33 mouse cellular contexts compared by ENCODE assay signal in genomic region chr2:163099919-163100318, GRCm38 (mm10). TPM values are rescaled to one million over a fixed set of nuclear protein-coding genes. Genes with fewer than 3 reads are reported as not detected.
A peak's percentile ranks its signal among the peaks of the same experiment; 100 is the strongest.
DNase-seq lines count a peak whose midpoint lies in the region; ATAC-seq and TF ChIP-seq lines count a peak whose summit lies in the region.
"Had no signal": no experiment of that assay in that cellular context is flagged by ENCODE, and none has a peak within 500 bp of the region (broad histone marks: within the 10 kb centered on the region; RNA-seq: fewer than 3 reads in every experiment).

No protein-coding gene starts in this region.

- no peak for DNase-seq in liver, adult 2 months (ENCODE audit: extremely low read depth, low read depth, low spot score)
- no peak for DNase-seq in liver
- peak; percentile 30 for DNase-seq in CD4-positive helper T cell, adult 2 months (ENCODE audit: low read depth, low spot score)
- DNase-seq in retina, embryonic 14.5 days (ENCODE audit: low spot score), result peak; percentile 55
- DNase-seq in left cerebral cortex, postnatal 25 days (ENCODE audit: low spot score in 2 of 2), result no peak
- DNase-seq: adrenal gland, postnatal 36 days; cerebellum, postnatal 10 days; forebrain, postnatal 0 days; gastrocnemius, postnatal 25 days; heart, adult 2 months; heart, postnatal 14 days; kidney, adult 11 months; kidney, postnatal 4 days; left cerebral cortex, postnatal 4 days; lung, embryonic 14.5 days; right cerebral cortex, postnatal 14 days had no signal

- H3K36me3 ChIP-seq in liver, adult 2 months (ENCODE audit: control insufficient read depth, insufficient read depth, low read length), result no peaks in the 10 kb centered on the region
- no peaks in the 10 kb centered on the region for H3K36me3 ChIP-seq in megakaryocyte, embryonic 14.5 days (replicated peaks; ENCODE audit: low read length)
- H3K36me3 ChIP-seq in intestine, embryonic 16.5 days (ENCODE audit: control insufficient read depth, insufficient read depth, low read length), result no peaks in the 10 kb centered on the region
- H3K36me3 ChIP-seq: G1E; heart, embryonic 13.5 days; limb, embryonic 15.5 days; midbrain, embryonic 15.5 days had no signal

- H3K4me1 ChIP-seq in liver, adult 2 months (ENCODE audit: control insufficient read depth, insufficient read depth, low read length), result peaks cover 17% of the 10 kb centered on the region
- peaks cover 15% of the 10 kb centered on the region for H3K4me1 ChIP-seq in megakaryocyte, embryonic 14.5 days
- H3K4me1 ChIP-seq in intestine, embryonic 16.5 days (ENCODE audit: control insufficient read depth, insufficient read depth, low read length), result no peaks in the 10 kb centered on the region

- H3K9me3 ChIP-seq in megakaryocyte, embryonic 14.5 days, result no peaks in the 10 kb centered on the region
- H3K9me3 ChIP-seq in intestine, embryonic 16.5 days (ENCODE audit: control insufficient read depth, low read length), result no peaks in the 10 kb centered on the region
- H3K9me3 ChIP-seq: G1E; heart, embryonic 13.5 days; limb, embryonic 15.5 days; midbrain, embryonic 15.5 days had no signal

- WGBS in liver, adult 2 months, result 19% methylated on average over 8 of the region's 8 CpGs
- WGBS in intestine, embryonic 16.5 days, result 47% methylated on average over 8 of the region's 8 CpGs

- H3K79me2 ChIP-seq in liver, adult 2 months (ENCODE audit: control insufficient read depth, insufficient read depth, low read length), result no peaks in the 10 kb centered on the region

- peak overlapping the region; percentile 38 for H3K27ac ChIP-seq in liver, adult 2 months (replicated peaks; ENCODE audit: insufficient read depth, low read depth, low read length)
- H3K27ac ChIP-seq in intestine, embryonic 16.5 days (ENCODE audit: low read length), result no peak overlapping the region
- H3K27ac ChIP-seq: heart, adult 2 months; heart, embryonic 13.5 days; hindbrain, postnatal 0 days; left cerebral cortex, adult 2 months; limb, embryonic 15.5 days; midbrain, embryonic 15.5 days had no signal

- H3K27me3 ChIP-seq in liver, adult 2 months (ENCODE audit: control insufficient read depth, insufficient read depth, low read length), result no peaks in the 10 kb centered on the region
- peaks cover 63% of the 10 kb centered on the region for H3K27me3 ChIP-seq in megakaryocyte, embryonic 14.5 days (replicated peaks)
- H3K27me3 ChIP-seq in intestine, embryonic 16.5 days (replicated peaks; ENCODE audit: control insufficient read depth, insufficient read depth, low read length), result no peaks in the 10 kb centered on the region
- H3K27me3 ChIP-seq: midbrain, embryonic 15.5 days; Patski had no signal

- H3K4me3 ChIP-seq in liver, adult 2 months (ENCODE audit: insufficient read depth, low read depth, low read length), result no peak overlapping the region
- H3K4me3 ChIP-seq in megakaryocyte, embryonic 14.5 days (replicated peaks), result peak overlapping the region; percentile 71
- no peak overlapping the region for H3K4me3 ChIP-seq in intestine, embryonic 16.5 days (ENCODE audit: low read length)
- H3K4me3 ChIP-seq: heart, adult 2 months; heart, embryonic 13.5 days; left cerebral cortex, adult 2 months; limb, embryonic 15.5 days; midbrain, embryonic 15.5 days had no signal

- no peak for ATAC-seq in megakaryocyte, adult 5-6 weeks (ENCODE audit: poor library complexity, severe bottlenecking)
- no peak for ATAC-seq in intestine, embryonic 16.5 days
- ATAC-seq: hindbrain, postnatal 0 days; midbrain, embryonic 15.5 days; Patski had no signal

- peak; percentile 11; the same call in 1 of the 2 replicates for TF ChIP-seq CTCF in liver, adult 2 months (IDR thresholded peaks at IDR 0.05; ENCODE audit: low read depth, low read length)

- 0 out of 2 replicates have a peak overlapping the region, but pooled peaks have one; percentile 12 for H3K9ac ChIP-seq in liver, adult 2 months (ENCODE audit: low read depth, low read length)
- no peak overlapping the region for H3K9ac ChIP-seq in intestine, embryonic 16.5 days (ENCODE audit: low read depth, low read length)
- H3K9ac ChIP-seq: forebrain, postnatal 0 days; heart, embryonic 13.5 days; limb, embryonic 15.5 days; lung, embryonic 14.5 days; midbrain, embryonic 15.5 days had no signal

- TF ChIP-seq POLR2A in liver, adult 2 months (IDR thresholded peaks at IDR 0.05; ENCODE audit: extremely low read depth, insufficient read depth, low read length), result no peak

- intact Hi-C loops in left cerebral cortex, postnatal 25 days (cut with DNase I), result loop anchor here (5.0 kb wide), 2 partner anchors 102 to 302 kb away; partner anchors contain the start of gene Tox2

- no peak overlapping the region for H3K4me2 ChIP-seq in intestine, embryonic 16.5 days (ENCODE audit: low read depth, low read length)
- H3K4me2 ChIP-seq: heart, embryonic 13.5 days; limb, embryonic 15.5 days; lung, embryonic 14.5 days; midbrain, embryonic 15.5 days had no signal

RNA-seq across cellular contexts. Expression of gene Gtsf1l, which starts 12.3 kb away (rescaled TPM):
- total RNA-seq in liver, adult 2 months (2014; rRNA removed), result not detected in 2 replicates
- not detected in 2 replicates for polyA plus RNA-seq in liver, adult 2 months (2012; rRNA removed)
- not detected in 2 replicates for polyA plus RNA-seq in megakaryocyte, embryonic 14.5 days (2012; ENCODE audit: insufficient read depth, low replicate concordance)
- total RNA-seq in megakaryocyte, adult 5-6 weeks (2015), result not detected in 2 replicates
- total RNA-seq in megakaryocyte, adult 5-6 weeks (2017), result not detected in 2 replicates
- polyA plus RNA-seq in intestine, embryonic 16.5 days (2015; fragmentation: Nextera tagmentation; extraction: Ambion mirVana), result not detected in 2 replicates
- total RNA-seq in left cerebral cortex, postnatal 25 days (2021), result not detected
- total RNA-seq: adrenal gland, adult 18-20 months; adrenal gland, postnatal 36 days; CH12.LX; forebrain, postnatal 0 days; gastrocnemius, postnatal 25 days; heart, adult 2 months; heart, postnatal 14 days; hindbrain, postnatal 0 days; left cerebral cortex, adult 2 months; left cerebral cortex, postnatal 4 days; neutrophil, adult 5-6 weeks had no signal
- polyA plus RNA-seq: embryonic facial prominence, embryonic 11.5 days; forebrain, embryonic 11.5 days; G1E; heart, embryonic 13.5 days; hindbrain, postnatal 0 days; kidney, embryonic 16.5 days; limb, embryonic 15.5 days; lung, embryonic 14.5 days; midbrain, embryonic 15.5 days; Patski; urinary bladder, adult 2 months had no signal

RNA-seq across cellular contexts. Expression of gene Mybl2, which starts 45.4 kb away (rescaled TPM):
- 0.09 and 0.54 TPM in 2 replicates for total RNA-seq in liver, adult 2 months (2014; rRNA removed)
- polyA plus RNA-seq in liver, adult 2 months (2012; rRNA removed), result 0.29 and 0.31 TPM in 2 replicates
- polyA plus RNA-seq in megakaryocyte, embryonic 14.5 days (2012; ENCODE audit: insufficient read depth, low replicate concordance), result 12.5 and 23.5 TPM in 2 replicates
- total RNA-seq in megakaryocyte, adult 5-6 weeks (2015), result 9.0 and 13.6 TPM in 2 replicates
- 21.9 and 33.7 TPM in 2 replicates for total RNA-seq in megakaryocyte, adult 5-6 weeks (2017)
- polyA plus RNA-seq in intestine, embryonic 16.5 days (2015; fragmentation: Nextera tagmentation; extraction: Ambion mirVana), result 18.0 and 19.0 TPM in 2 replicates
- 1 to 10 TPM; 1.1 to 1.4 TPM for total RNA-seq in left cerebral cortex, postnatal 25 days (2021)

Comparison
In these comparisons a context has a peak if more than half of its experiments do, and no peak if none do; other contexts are left out.
1. DNase-seq: peak in CD4-positive helper T cell, adult 2 months (single experiment) and retina, embryonic 14.5 days (single experiment); none in liver, adult 2 months (single experiment), liver (single experiment) and left cerebral cortex, postnatal 25 days (0 of 2).